16 mouse cellular contexts compared by ENCODE assay signal in genomic region chr3:105653544-105654380, GRCm38 (mm10). TPM values are rescaled to one million over a fixed set of nuclear protein-coding genes. Genes with fewer than 3 reads are reported as not detected.
DNase-seq lines count a peak whose midpoint lies in the region; ATAC-seq and TF ChIP-seq lines count a peak whose summit lies in the region.
"Had no signal": no experiment of that assay in that cellular context is flagged by ENCODE, and none has a peak within 500 bp of the region (broad histone marks: within the 10 kb centered on the region; RNA-seq: fewer than 3 reads in every experiment).

No protein-coding gene starts in this region.

- peak; percentile 66 for DNase-seq in hindbrain, postnatal 0 days (ENCODE audit: low spot score)
- no peak for DNase-seq in hindbrain, embryonic 11.5 days (ENCODE audit: low spot score)
- peak; percentile 90 for DNase-seq in Muller cell, postnatal 12 days (ENCODE audit: inconsistent ontology term)
- DNase-seq in cerebellum, adult 11 months, result peak; percentile 74
- peak; percentile 69 for DNase-seq in cerebellum, postnatal 36 days
- DNase-seq in MN1 (ENCODE audit: low spot score), result no peak
- no peak for DNase-seq in kidney, postnatal 10 days
- DNase-seq: adrenal gland, postnatal 36 days; kidney, adult 9 months; lung, postnatal 36 days had no signal

- H3K9me3 ChIP-seq in hindbrain, postnatal 0 days (ENCODE audit: low read length), result no peaks in the 10 kb centered on the region
- H3K9me3 ChIP-seq in hindbrain, embryonic 11.5 days (ENCODE audit: control insufficient read depth, low read length), result no peaks in the 10 kb centered on the region
- H3K9me3 ChIP-seq: embryonic facial prominence, embryonic 15.5 days; G1E; limb, embryonic 12.5 days; liver, embryonic 15.5 days; midbrain, embryonic 13.5 days had no signal

- no peak overlapping the region for H3K9ac ChIP-seq in hindbrain, postnatal 0 days (replicated peaks; ENCODE audit: low read length)
- no peak overlapping the region for H3K9ac ChIP-seq in hindbrain, embryonic 11.5 days (ENCODE audit: low read depth, low read length)
- H3K9ac ChIP-seq: embryonic facial prominence, embryonic 15.5 days; limb, embryonic 12.5 days; liver, embryonic 15.5 days; midbrain, embryonic 13.5 days had no signal

- H3K27ac ChIP-seq in hindbrain, postnatal 0 days, result no peak overlapping the region
- H3K27ac ChIP-seq in hindbrain, embryonic 11.5 days (ENCODE audit: low read depth, low read length), result no peak overlapping the region
- H3K27ac ChIP-seq: embryonic facial prominence, embryonic 15.5 days; limb, embryonic 12.5 days; liver, embryonic 15.5 days; midbrain, embryonic 13.5 days; stomach, postnatal 0 days had no signal

- H3K4me2 ChIP-seq in hindbrain, postnatal 0 days (ENCODE audit: low read depth, low read length), result no peak overlapping the region
- H3K4me2 ChIP-seq in hindbrain, embryonic 11.5 days (replicated peaks; ENCODE audit: low read depth, low read length), result no peak overlapping the region
- H3K4me2 ChIP-seq: embryonic facial prominence, embryonic 15.5 days; limb, embryonic 12.5 days; liver, embryonic 15.5 days; midbrain, embryonic 13.5 days had no signal

- ATAC-seq in hindbrain, postnatal 0 days, result peak; percentile 73
- ATAC-seq in hindbrain, embryonic 11.5 days (ENCODE audit: low FRiP score), result no peak
- ATAC-seq: midbrain, embryonic 13.5 days had no signal

- no peaks in the 10 kb centered on the region for H3K36me3 ChIP-seq in hindbrain, postnatal 0 days (ENCODE audit: insufficient read depth, low read length)
- H3K36me3 ChIP-seq in hindbrain, embryonic 11.5 days (ENCODE audit: control insufficient read depth, insufficient read depth, low read length), result no peaks in the 10 kb centered on the region
- H3K36me3 ChIP-seq: embryonic facial prominence, embryonic 15.5 days; G1E; limb, embryonic 12.5 days; liver, embryonic 15.5 days; midbrain, embryonic 13.5 days had no signal

- TF ChIP-seq CTCF in hindbrain, postnatal 0 days (IDR thresholded peaks at IDR 0.05; ENCODE audit: low read depth), result no peak

- H3K4me1 ChIP-seq in hindbrain, postnatal 0 days (ENCODE audit: insufficient read depth, low read length), result no peaks in the 10 kb centered on the region
- no peaks in the 10 kb centered on the region for H3K4me1 ChIP-seq in hindbrain, embryonic 11.5 days (replicated peaks; ENCODE audit: control insufficient read depth, insufficient read depth, low read length)
- H3K4me1 ChIP-seq: embryonic facial prominence, embryonic 15.5 days; limb, embryonic 12.5 days; liver, embryonic 15.5 days; midbrain, embryonic 13.5 days had no signal

- no peaks in the 10 kb centered on the region for H3K27me3 ChIP-seq in hindbrain, postnatal 0 days (ENCODE audit: insufficient read depth, low read length)
- H3K27me3 ChIP-seq in hindbrain, embryonic 11.5 days (ENCODE audit: control insufficient read depth, insufficient read depth, low read length), result no peaks in the 10 kb centered on the region
- H3K27me3 ChIP-seq: embryonic facial prominence, embryonic 15.5 days; limb, embryonic 12.5 days had no signal

- no peak overlapping the region for H3K4me3 ChIP-seq in hindbrain, postnatal 0 days (ENCODE audit: low read length)
- no peak overlapping the region for H3K4me3 ChIP-seq in hindbrain, embryonic 11.5 days (ENCODE audit: low read depth, low read length)
- H3K4me3 ChIP-seq: embryonic facial prominence, embryonic 15.5 days; limb, embryonic 12.5 days; liver, embryonic 15.5 days; midbrain, embryonic 13.5 days had no signal

- 57% methylated on average over 13 of the region's 13 CpGs for WGBS in hindbrain, postnatal 0 days
- 91% methylated on average over 13 of the region's 13 CpGs for WGBS in hindbrain, embryonic 11.5 days

RNA-seq across cellular contexts. Expression of gene Ddx20, which starts 33.6 kb away (rescaled TPM):
- 18.1 and 23.8 TPM in 2 replicates for total RNA-seq in hindbrain, postnatal 0 days (2014; rRNA removed)
- 14.4 and 15.8 TPM in 2 replicates for polyA plus RNA-seq in hindbrain, postnatal 0 days (2015; fragmentation: Nextera tagmentation; extraction: Ambion mirVana)
- polyA plus RNA-seq in hindbrain, embryonic 11.5 days (2014; fragmentation: Nextera tagmentation; extraction: Ambion mirVana), result 40.7 and 45.6 TPM in 2 replicates

RNA-seq across cellular contexts. Expression of gene Inka2, which starts 50.6 kb away (rescaled TPM):
- total RNA-seq in hindbrain, postnatal 0 days (2014; rRNA removed), result 11.1 and 15.0 TPM in 2 replicates
- 5.5 and 8.5 TPM in 2 replicates for polyA plus RNA-seq in hindbrain, postnatal 0 days (2015; fragmentation: Nextera tagmentation; extraction: Ambion mirVana)
- 1.2 and 1.3 TPM in 2 replicates for polyA plus RNA-seq in hindbrain, embryonic 11.5 days (2014; fragmentation: Nextera tagmentation; extraction: Ambion mirVana)

Comparison
In these comparisons a context has a peak if more than half of its experiments do, and no peak if none do; other contexts are left out.
1. DNase-seq: peak in hindbrain, postnatal 0 days (single experiment), Muller cell, postnatal 12 days (single experiment), cerebellum, adult 11 months (single experiment) and cerebellum, postnatal 36 days (2 of 2); none in hindbrain, embryonic 11.5 days (single experiment), MN1 (single experiment) and kidney, postnatal 10 days (single experiment).